Mouse (Mus musculus) midbrain, embryonic 11.5 days (tissue): ENCODE measurements at regions not wholly inside any gene's neighbourhood (a gene's known extent, or its start where the extent isn't known, plus 50 kb on each side); places are given as distances from the start of the nearest gene placed in this dataset.
A peak's percentile ranks its signal among the peaks of the same experiment; 100 is the strongest.

Source experiments
- ATAC-seq: fragments of 200-750 bp; cut with Nextera tagmentation; 2 replicates; pipeline ENCODE4 v1.8.0; 2017; ENCODE audit warnings: moderate TSS enrichment, moderate library complexity; ENCODE audit not compliant: low FRiP score
- DNase-seq: peaks from one replicate; pipeline ENCODE4 v3.0.0; 2015; ENCODE audit warnings: low spot score; ENCODE audit errors: missing footprints
- H3K27ac ChIP-seq: fragments of 300-500 bp; sonication (generic); 2 replicates; pipeline ENCODE4 v1.5.1; 2014; ENCODE audit warnings: low read depth, low read length
- H3K27me3 ChIP-seq: fragments of 300-500 bp; sonication (generic); 2 replicates; pipeline ENCODE4 v1.6.1; 2014; ENCODE audit warnings: mild to moderate bottlenecking, low read length, moderate library complexity, mixed read lengths; ENCODE audit not compliant: control insufficient read depth, insufficient read depth
- H3K36me3 ChIP-seq: fragments of 300-500 bp; sonication (generic); 2 replicates; pipeline ENCODE4 v1.6.1; 2014; ENCODE audit warnings: mild to moderate bottlenecking, low read length, moderate library complexity, mixed read lengths; ENCODE audit not compliant: control insufficient read depth, insufficient read depth
- H3K4me1 ChIP-seq: fragments of 300-500 bp; sonication (generic); 2 replicates; pipeline ENCODE4 v1.6.1; 2014; ENCODE audit warnings: low read length; ENCODE audit not compliant: control insufficient read depth, insufficient read depth
- H3K4me2 ChIP-seq: fragments of 300-500 bp; sonication (generic); 2 replicates; pipeline ENCODE4 v1.6.1; 2014; ENCODE audit warnings: mild to moderate bottlenecking, moderate library complexity
- H3K4me3 ChIP-seq: fragments of 300-500 bp; sonication (generic); 2 replicates; pipeline ENCODE4 v1.5.1; 2014; ENCODE audit warnings: low read depth, low read length
- H3K9ac ChIP-seq: fragments of 300-500 bp; sonication (generic); 2 replicates; pipeline ENCODE4 v1.6.1; 2014; ENCODE audit warnings: low read length
- H3K9me3 ChIP-seq: fragments of 300-500 bp; sonication (generic); 2 replicates; pipeline ENCODE4 v1.6.1; 2016; ENCODE audit warnings: low read length; ENCODE audit not compliant: control insufficient read depth
- WGBS: fragments of 180-500 bp; shearing (Covaris S2); extraction: QIAGEN DNeasy Blood & Tissue Kit; methylation state at CpG from one replicate; pipeline ENCODE4 v1.1.7; 2014; 5-methylcytosine and 5-hydroxymethylcytosine counted together

DNA sequence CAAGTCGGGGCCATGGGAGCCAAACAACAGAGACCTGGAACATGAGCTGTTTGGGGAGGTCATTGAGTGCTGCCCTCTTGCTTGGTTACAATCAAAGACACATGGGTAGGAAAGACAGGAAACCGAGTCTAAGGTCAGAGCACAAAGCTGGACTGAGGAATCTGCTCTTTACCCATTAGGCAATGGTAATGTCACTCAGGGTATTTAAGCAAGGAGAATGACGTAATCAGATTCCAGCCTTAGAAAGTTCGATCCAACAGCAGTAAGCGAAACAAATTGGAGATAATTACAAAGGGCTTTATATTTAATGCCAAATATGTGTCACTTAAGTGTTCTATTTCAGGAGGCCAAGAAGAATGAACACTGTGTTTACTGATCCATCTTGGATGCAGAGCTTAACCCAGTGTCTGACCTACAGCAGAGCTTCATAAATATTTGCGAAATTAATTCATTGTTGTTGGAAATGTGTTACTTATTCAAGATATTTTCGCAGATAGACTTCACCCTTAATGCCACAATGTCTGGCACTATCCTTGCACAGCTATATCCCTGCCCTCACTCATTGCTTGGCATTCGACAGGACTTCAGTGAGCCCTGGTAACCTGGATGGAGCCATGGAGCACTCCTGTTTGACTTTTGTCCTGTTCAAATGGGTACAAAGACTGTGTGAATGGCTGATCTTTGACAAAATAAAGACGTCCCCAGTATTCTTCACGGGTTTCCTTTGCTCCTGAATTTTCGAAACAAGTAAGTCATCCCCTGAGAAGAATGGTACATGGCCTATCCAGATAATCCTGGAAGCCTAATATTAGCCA is 56.2 kb upstream of the Ptgfr start:
- no peak for ATAC-seq
- no peak overlapping the region for H3K4me3 ChIP-seq
- 65% methylated on average over 11 of the region's 11 CpGs for WGBS
- no peaks in the 10 kb centered on the region for H3K27me3 ChIP-seq
- no peak overlapping the region for H3K9ac ChIP-seq
- H3K9me3 ChIP-seq, result no peaks in the 10 kb centered on the region
- H3K4me2 ChIP-seq, result no peak overlapping the region
- no peak for DNase-seq
- H3K4me1 ChIP-seq, result no peaks in the 10 kb centered on the region
- no peaks in the 10 kb centered on the region for H3K36me3 ChIP-seq
- no peak overlapping the region for H3K27ac ChIP-seq

DNA sequence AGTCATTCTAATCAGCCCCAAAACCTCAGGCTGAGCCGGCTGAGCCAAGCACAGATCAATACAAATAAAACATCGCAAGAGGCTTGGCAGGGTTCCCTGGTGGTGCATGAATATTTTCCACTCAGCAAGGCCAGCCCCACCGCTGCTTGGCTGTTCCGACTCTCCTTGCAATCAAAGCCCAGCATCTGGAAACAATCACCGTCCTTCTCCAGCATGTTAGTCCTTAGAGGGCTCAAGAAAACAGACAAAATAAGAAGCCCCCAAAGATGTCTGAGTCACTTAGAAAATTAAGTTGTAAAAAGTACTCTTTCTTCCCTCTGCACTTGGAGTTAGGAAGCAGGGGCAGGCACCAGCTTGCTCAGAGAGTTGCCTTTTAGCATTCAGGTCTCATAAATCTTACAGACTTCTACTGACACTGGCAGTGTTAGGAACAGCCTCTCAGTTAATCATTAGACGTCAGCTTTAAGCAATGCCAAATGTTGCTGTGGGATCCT is 54.4 kb upstream of the Ptgfr start:
- Histone ChIP-seq H3K4me1 (no peaks in the 10 kb centered on the region), H3K4me2 (no peak overlapping the region), H3K27me3 (no peaks in the 10 kb centered on the region), H3K27ac (no peak overlapping the region; the same call in 1 of the 2 replicates), H3K36me3 (no peaks in the 10 kb centered on the region), H3K9me3 (no peaks in the 10 kb centered on the region), H3K4me3 (no peak overlapping the region), H3K9ac (no peak overlapping the region)
- ATAC-seq (peak; percentile 55; the same call in 1 of the 2 replicates), DNase-seq (no peak)
- WGBS, result 42% methylated on average over 6 of the region's 6 CpGs

DNA sequence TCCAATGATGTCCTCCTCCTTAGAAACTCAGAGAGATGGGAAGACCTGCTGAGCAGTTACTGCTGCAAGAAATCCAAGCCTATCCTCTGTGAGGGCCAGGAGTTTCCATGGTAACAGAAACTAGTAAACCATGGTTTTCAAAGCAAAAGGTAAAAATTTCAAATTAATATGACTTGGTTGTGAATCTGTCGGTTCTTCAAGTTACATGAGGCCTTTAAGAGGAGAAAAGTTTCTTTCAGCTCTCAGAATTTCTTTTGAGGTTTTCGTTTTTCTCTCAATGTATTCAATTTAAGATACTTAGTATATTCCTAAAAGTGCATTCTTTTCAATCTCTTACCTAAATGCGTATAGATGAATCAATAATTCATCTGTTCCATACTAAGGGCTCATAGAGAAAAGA is 53.9 kb upstream of the Ptgfr start:
- 63% methylated on average over 3 of the region's 3 CpGs for WGBS
- Histone ChIP-seq H3K27me3 (no peaks in the 10 kb centered on the region), H3K4me2 (no peak overlapping the region), H3K27ac (no peak overlapping the region), H3K9ac (no peak overlapping the region), H3K36me3 (no peaks in the 10 kb centered on the region), H3K4me3 (no peak overlapping the region), H3K4me1 (no peaks in the 10 kb centered on the region), H3K9me3 (no peaks in the 10 kb centered on the region)
- no peak for DNase-seq
- no peak for ATAC-seq

DNA sequence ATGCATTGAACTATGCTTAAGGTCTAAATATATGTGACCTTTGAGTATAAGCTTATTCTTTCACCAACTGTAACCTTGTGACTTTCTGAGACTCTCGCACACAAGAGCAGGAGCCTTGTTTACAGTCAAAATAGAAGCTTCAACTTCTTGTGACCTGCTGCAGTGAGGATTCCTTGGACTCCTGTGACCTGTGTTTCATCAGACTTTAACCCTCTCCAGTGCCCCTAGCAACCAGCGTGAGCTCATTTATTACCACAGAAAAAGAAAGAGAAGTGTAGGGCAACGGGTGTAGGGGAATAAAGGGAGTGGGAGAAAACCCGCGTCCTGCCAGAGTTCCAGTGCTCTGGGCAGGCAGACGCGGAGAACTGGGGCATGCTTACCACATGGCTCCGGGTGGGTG is 52.3 kb upstream of the Ptgfr start:
- Histone ChIP-seq H3K4me1 (no peaks in the 10 kb centered on the region), H3K4me2 (no peak overlapping the region), H3K27ac (no peak overlapping the region), H3K9me3 (no peaks in the 10 kb centered on the region), H3K27me3 (no peaks in the 10 kb centered on the region), H3K9ac (no peak overlapping the region), H3K4me3 (no peak overlapping the region), H3K36me3 (no peaks in the 10 kb centered on the region)
- 61% methylated on average over 8 of the region's 8 CpGs for WGBS
- DNase-seq, result no peak
- no peak for ATAC-seq
